Mouse (Mus musculus) intestine, embryonic 14.5 days (tissue): ENCODE results near the gene Gm34653. TPM values are rescaled to one million over a fixed set of nuclear protein-coding genes. Genes with fewer than 3 reads are reported as not detected.

ENCODE experiments used
- ATAC-seq: fragments of 200-750 bp; cut with Nextera tagmentation; replicated peaks from 2 replicates; pipeline ENCODE4 v1.8.0; 2017; ENCODE audit warnings: low read depth, moderate number of reproducible peaks, moderate TSS enrichment, moderate library complexity; ENCODE audit not compliant: low FRiP score, low TSS enrichment
- DNase-seq: peaks from one replicate; pipeline ENCODE4 v3.0.0-alpha.2; 2018; ENCODE audit warnings: low spot score
- H3K27ac ChIP-seq: fragments of 300-500 bp; sonication (generic); 2 replicates; pipeline ENCODE4 v1.5.1; 2014; ENCODE audit warnings: low read depth, mild to moderate bottlenecking, control low read depth
- H3K27me3 ChIP-seq: fragments of 300-500 bp; sonication (generic); replicated peaks from 2 replicates; pipeline ENCODE4 v1.6.1; 2014; ENCODE audit warnings: low read length, control low read depth; ENCODE audit not compliant: control insufficient read depth, insufficient read depth
- H3K36me3 ChIP-seq: fragments of 300-500 bp; sonication (generic); 2 replicates; pipeline ENCODE4 v1.6.1; 2014; ENCODE audit warnings: low read length, control low read depth; ENCODE audit not compliant: control insufficient read depth, insufficient read depth
- H3K4me1 ChIP-seq: fragments of 300-500 bp; sonication (generic); replicated peaks from 2 replicates; pipeline ENCODE4 v1.6.1; 2014; ENCODE audit warnings: low read length, control low read depth, mixed read lengths; ENCODE audit not compliant: control insufficient read depth, insufficient read depth
- H3K4me2 ChIP-seq: fragments of 300-500 bp; sonication (generic); 2 replicates; pipeline ENCODE4 v1.6.1; 2014; ENCODE audit warnings: low read length
- H3K4me3 ChIP-seq: fragments of 300-500 bp; sonication (generic); 2 replicates; pipeline ENCODE4 v1.5.1; 2014; ENCODE audit warnings: low read depth, low read length, control low read depth, mixed read lengths
- H3K9ac ChIP-seq: fragments of 300-500 bp; sonication (generic); 2 replicates; pipeline ENCODE4 v1.6.1; 2014; ENCODE audit warnings: mild to moderate bottlenecking, low read length
- H3K9me3 ChIP-seq: fragments of 300-500 bp; sonication (generic); 2 replicates; pipeline ENCODE4 v1.6.1; 2016; ENCODE audit warnings: low read length, control low read depth; ENCODE audit not compliant: control insufficient read depth
- WGBS: fragments of 180-500 bp; shearing (Covaris S2); extraction: QIAGEN DNeasy Blood & Tissue Kit; methylation state at CpG from one replicate; pipeline ENCODE4 v1.1.7; 2014; 5-methylcytosine and 5-hydroxymethylcytosine counted together
- polyA plus RNA-seq: library from polyadenylated mRNA; unstranded; fragments of >200 nt; fragmentation: Nextera tagmentation; extraction: Ambion mirVana; gene quantifications from 2 replicates; pipeline ENCODE4 v1.2.1, GENCODE M21; 2014

Gene Gm34653
- polyA plus RNA-seq, 1 experiment from 2014 or later, result not detected

- Histone ChIP-seq H3K9ac (no peak overlapping the region), H3K4me3 (no peak overlapping the region), H3K27ac (no peak overlapping the region), H3K9me3 (no peaks in the 10 kb centered on the region), H3K27me3 (no peaks in the 10 kb centered on the region), H3K4me2 (no peak overlapping the region), H3K36me3 (peaks cover 93% of the 10 kb centered on the region), H3K4me1 (no peaks in the 10 kb centered on the region)
- DNase-seq (no peak), ATAC-seq (no peak)
- WGBS, result 91% methylated on average over 8 of the region's 8 CpGs
Measured at GRCm38 (mm10) chr2:34857728-34858127, 24.9 kb downstream of the Gm34653 start.

DNA sequence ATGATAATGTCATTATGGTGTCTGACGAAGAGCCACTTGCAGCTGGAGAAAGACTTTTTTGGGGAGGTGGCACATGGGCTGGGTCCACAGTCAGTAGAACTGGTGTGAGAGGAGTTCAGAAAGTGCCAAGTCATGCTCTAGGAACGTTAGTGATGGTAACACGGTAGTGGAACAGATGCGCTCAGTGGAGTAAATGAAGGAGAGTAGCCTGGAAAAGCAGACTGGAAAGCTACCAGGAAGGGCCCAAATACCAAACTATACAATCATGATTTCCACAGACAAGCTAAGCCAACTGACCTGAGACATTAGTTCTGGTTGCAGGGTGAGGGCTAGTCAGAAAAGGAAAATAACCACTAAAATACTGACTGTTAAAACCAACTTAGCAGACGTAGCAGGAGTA is 36.9 kb downstream of the Gm34653 start:
- DNase-seq, result no peak
- Histone ChIP-seq H3K27me3 (peaks cover 9% of the 10 kb centered on the region), H3K4me3 (peak overlapping the region; percentile 95), H3K9ac (peak overlapping the region; percentile 96), H3K27ac (no peak overlapping the region), H3K4me1 (peaks cover 15% of the 10 kb centered on the region), H3K9me3 (no peaks in the 10 kb centered on the region), H3K4me2 (peak overlapping the region; percentile 77), H3K36me3 (peaks cover 25% of the 10 kb centered on the region)
- WGBS, result 42% methylated on average over 5 of the region's 5 CpGs
- no peak for ATAC-seq

- Histone ChIP-seq H3K9ac (peak overlapping the region; percentile 96), H3K36me3 (peaks cover 14% of the 10 kb centered on the region), H3K4me3 (peak overlapping the region; percentile 95), H3K4me2 (peak overlapping the region; percentile 94), H3K4me1 (peaks cover 15% of the 10 kb centered on the region), H3K27me3 (peaks cover 16% of the 10 kb centered on the region), H3K9me3 (no peaks in the 10 kb centered on the region), H3K27ac (peak overlapping the region; percentile 96)
- ATAC-seq (peak; percentile 95), DNase-seq (peak; percentile 98)
- WGBS, result under 1% methylated on average over 67 of the region's 67 CpGs
Measured at GRCm38 (mm10) chr2:34870520-34871474, 38.0 kb downstream of the Gm34653 start.

- Histone ChIP-seq H3K9me3 (no peaks in the 10 kb centered on the region), H3K27ac (no peak within 1 kb of the TSS), H3K4me3 (peak within 1 kb of the TSS; percentile 6; the same call in 1 of the 2 replicates), H3K36me3 (no peaks in the 10 kb centered on the region), H3K4me1 (peaks cover 14% of the 10 kb centered on the region), H3K9ac (no peak within 1 kb of the TSS), H3K27me3 (peaks cover 16% of the 10 kb centered on the region), H3K4me2 (peak within 1 kb of the TSS; percentile 40)
- DNase-seq (peak; percentile 59), ATAC-seq (no peak)
- WGBS, result 3% methylated on average over 13 of the region's 14 CpGs
Measured at GRCm38 (mm10) chr2:34874271-34874670, 41.5 kb downstream of the Gm34653 start, which contains the start of gene Cutal. Gene Cutal (plus strand): TSS chr2:34874396.

DNA sequence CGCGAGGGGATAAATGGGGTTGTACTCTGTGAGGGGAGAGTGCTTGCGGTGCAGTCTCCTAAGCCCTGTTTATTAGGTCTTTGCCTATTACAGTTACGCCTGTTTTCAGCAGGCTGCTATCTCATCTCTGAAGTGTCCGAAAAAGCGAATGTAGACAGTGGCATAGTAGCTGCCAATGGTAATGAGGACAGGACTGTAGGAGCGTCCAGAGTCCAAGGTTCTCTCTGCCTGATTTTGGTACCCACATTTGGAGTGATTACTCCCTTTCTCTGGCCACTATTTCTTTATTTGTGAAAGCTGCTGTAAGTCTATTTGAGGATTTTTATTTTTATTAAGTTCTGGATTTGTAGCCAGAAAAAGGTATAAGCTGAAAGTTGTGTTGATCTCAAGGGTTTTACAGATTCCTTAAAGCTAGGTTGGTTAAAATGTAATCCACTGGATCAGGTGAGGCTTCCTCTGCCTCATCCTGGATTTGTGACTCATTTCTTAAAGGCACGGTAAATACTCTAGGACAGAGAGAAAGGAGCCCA is 42.1 kb downstream of the Gm34653 start, which contains the start of gene Psmd5:
Gene Psmd5, minus strand, starts transcription at position 153 of the 530 bp plus-strand sequence.
- Histone ChIP-seq H3K4me3 (peak within 1 kb of the TSS; percentile 6; the same call in 1 of the 2 replicates), H3K4me2 (peak within 1 kb of the TSS; percentile 40), H3K27me3 (peaks cover 16% of the 10 kb centered on the region), H3K9ac (no peak within 1 kb of the TSS), H3K4me1 (peaks cover 8% of the 10 kb centered on the region), H3K9me3 (no peaks in the 10 kb centered on the region), H3K36me3 (no peaks in the 10 kb centered on the region), H3K27ac (no peak within 1 kb of the TSS)
- WGBS, result 10% methylated on average over 8 of the region's 8 CpGs
- no peak for ATAC-seq
- no peak for DNase-seq

GRCm38 (mm10) chr2:34880054-34880453 is 47.2 kb downstream of the Gm34653 start:
- peaks cover 3% of the 10 kb centered on the region; the same call in 1 of the 2 replicates for H3K27me3 ChIP-seq
- H3K9me3 ChIP-seq, result no peaks in the 10 kb centered on the region
- no peak overlapping the region for H3K9ac ChIP-seq
- ATAC-seq (no peak), DNase-seq (no peak)
- H3K36me3 ChIP-seq, result no peaks in the 10 kb centered on the region
- 81% methylated on average over 10 of the region's 10 CpGs for WGBS
- no peak overlapping the region for H3K27ac ChIP-seq
- H3K4me3 ChIP-seq, result no peak overlapping the region
- H3K4me2 ChIP-seq, result no peak overlapping the region
- no peaks in the 10 kb centered on the region for H3K4me1 ChIP-seq

DNA sequence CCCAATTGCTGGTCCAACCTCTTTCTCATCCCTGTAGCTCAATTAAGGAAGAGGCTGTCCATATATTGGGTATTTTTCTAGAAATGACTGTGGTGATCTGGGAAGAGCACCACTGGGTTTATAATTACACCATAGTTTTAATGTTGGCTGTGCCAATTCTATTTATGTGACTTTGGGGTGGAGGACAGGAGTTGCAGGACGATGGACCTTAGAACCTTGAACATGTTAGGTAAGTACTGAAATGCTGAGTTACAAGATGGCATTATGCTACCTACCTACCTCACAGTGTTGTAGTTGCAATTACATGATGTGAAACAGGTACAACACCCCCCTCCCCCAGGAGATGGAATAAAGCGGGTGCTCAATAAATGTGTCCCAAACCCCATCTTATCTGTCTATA is 50.0 kb downstream of the Gm34653 start:
- 89% methylated on average over 2 of the region's 2 CpGs for WGBS
- no peaks in the 10 kb centered on the region for H3K4me1 ChIP-seq
- no peaks in the 10 kb centered on the region for H3K9me3 ChIP-seq
- no peaks in the 10 kb centered on the region for H3K27me3 ChIP-seq
- H3K9ac ChIP-seq, result no peak overlapping the region
- DNase-seq, result no peak
- no peaks in the 10 kb centered on the region for H3K36me3 ChIP-seq
- H3K4me3 ChIP-seq, result no peak overlapping the region
- no peak; the same call in 1 of the 2 replicates for ATAC-seq
- H3K4me2 ChIP-seq, result no peak overlapping the region
- H3K27ac ChIP-seq, result no peak overlapping the region

- Histone ChIP-seq H3K4me2 (no peak overlapping the region), H3K36me3 (no peaks in the 10 kb centered on the region), H3K9me3 (no peaks in the 10 kb centered on the region), H3K27ac (no peak overlapping the region), H3K4me3 (no peak overlapping the region), H3K27me3 (no peaks in the 10 kb centered on the region), H3K4me1 (no peaks in the 10 kb centered on the region), H3K9ac (no peak overlapping the region)
- WGBS, result 40% methylated on average over 5 of the region's 5 CpGs
- ATAC-seq, result 0 out of 2 replicates have a peak, but pooled peaks have one; percentile 53
- DNase-seq, result no peak
Measured at GRCm38 (mm10) chr2:34883190-34883589, 50.4 kb downstream of the Gm34653 start.
